Mouse (Mus musculus) liver, embryonic 18 days (tissue): ENCODE data around the gene Evi2a. TPM values are rescaled to one million over a fixed set of nuclear protein-coding genes. Genes with fewer than 3 reads are reported as not detected.

ENCODE experiments used
- polyA plus RNA-seq: library from polyadenylated mRNA; depleted of rRNA; stranded (reverse); fragments of >200 nt; gene quantifications from 2 replicates; pipeline ENCODE4 v1.2.3, GENCODE M21; 2012; rRNA removed

Evi2a gene
- polyA plus RNA-seq: 6.8 and 7.7 TPM in 2 replicates

DNA sequence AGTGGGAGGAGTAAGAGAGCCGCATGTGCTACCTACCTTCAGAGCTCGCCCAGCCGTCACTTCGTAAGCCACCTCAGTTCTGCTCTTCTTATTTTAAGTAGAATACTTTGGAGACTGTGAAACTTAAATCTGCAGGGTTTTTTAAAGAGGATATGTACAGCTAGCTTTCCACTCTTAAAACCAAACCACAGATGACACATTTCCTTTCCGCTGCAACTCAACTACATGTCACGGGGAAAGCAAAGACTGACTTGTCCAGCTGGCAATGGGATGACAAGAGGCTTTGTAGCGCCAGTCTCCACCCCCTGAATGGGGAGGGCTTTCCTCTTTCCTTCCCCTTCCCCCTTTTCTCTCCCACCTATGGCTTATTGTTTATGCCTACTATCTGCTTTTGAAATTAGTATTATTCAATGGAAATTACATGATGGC, at the start of gene Evi2a, which contains the start of gene Evi2:
TSS of gene Evi2a (minus strand) at position 277 of the 429 bp plus-strand sequence.
TSS of gene Evi2 (minus strand) at position 257 of the 429 bp plus-strand sequence.

DNA sequence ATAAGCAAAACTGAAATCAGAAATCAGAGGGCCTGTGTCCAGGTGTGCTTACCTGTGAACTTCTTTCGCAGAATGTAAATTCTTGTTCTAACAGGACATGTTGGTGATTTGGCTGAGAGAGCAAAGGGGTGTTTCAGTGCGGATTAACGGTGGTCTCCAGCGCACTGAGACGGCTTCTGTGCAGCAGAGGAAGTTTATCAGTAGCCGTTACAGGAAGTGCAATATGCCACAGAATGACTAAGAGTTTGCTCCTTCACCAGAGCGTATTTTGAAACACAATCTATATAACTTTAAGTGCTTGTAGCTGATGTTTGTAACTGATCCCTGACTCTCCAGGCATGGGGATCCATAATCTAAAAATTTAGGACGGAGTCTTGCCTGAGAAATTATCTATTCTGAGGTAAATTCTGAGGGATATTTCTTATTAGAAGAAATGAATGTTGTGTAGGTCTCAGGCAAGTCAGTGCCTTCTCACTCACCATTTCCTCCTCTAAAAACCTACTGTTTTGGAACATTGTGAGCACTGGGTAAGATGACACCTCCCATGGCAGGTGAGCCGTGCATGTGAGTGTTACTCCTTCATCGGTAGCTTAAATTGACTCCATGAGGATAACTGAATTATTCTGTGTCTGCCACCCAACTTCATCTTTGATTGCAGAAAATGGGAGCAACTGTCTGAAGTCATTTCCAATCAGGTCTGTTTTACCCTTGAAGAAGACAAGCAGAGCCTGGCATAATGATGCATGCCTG, 6.7 kb downstream of the Evi2a start, which contains the start of gene Evi2b:
TSS of gene Evi2b (minus strand) at position 203 of the 750 bp plus-strand sequence.

DNA sequence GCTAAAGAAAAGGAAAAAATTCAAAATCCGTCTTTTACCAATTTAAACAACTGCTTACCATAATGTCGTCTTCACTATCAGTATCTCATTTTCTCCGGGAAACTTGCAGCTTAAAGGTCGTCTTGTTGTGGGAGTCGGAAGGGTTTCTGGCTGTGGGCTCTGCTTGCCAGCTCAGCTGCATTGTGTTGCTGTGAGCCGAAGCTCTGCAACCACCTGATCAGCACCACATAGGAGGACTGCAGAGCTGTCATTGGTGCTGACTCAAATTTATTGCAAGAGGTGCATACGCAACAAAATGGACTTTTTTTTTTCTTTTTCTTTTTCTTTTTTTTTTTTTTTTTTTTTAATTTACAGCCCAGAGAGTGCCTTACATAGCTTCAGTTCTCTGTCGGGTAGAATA, 26.6 kb downstream of the Evi2a start, which contains the start of gene Omg:
TSS of gene Omg (minus strand) at position 240 of the 400 bp plus-strand sequence.

Other genes starting within 250 kb of the Evi2a start
- not detected in 2 replicates for gene Gm9964, start 233.7 kb downstream of the Evi2a start, polyA plus RNA-seq
- gene Nf1, start 190.9 kb downstream of the Evi2a start, polyA plus RNA-seq: 2.7 and 3.1 TPM in 2 replicates
- 0.04 and 0.09 TPM in 2 replicates for gene Omg, start 26.5 kb downstream of the Evi2a start, polyA plus RNA-seq
- 15.3 and 19.9 TPM in 2 replicates for gene Evi2b, start 6.8 kb downstream of the Evi2a start, polyA plus RNA-seq
- 0.77 and 0.84 TPM in 2 replicates for gene Evi2, start within 50 bp of the Evi2a start, polyA plus RNA-seq
- 1.2 and 1.5 TPM in 2 replicates for gene Rab11fip4, start 60.6 kb upstream of the Evi2a start, polyA plus RNA-seq